ENCODE assay signal across 8 mouse cellular contexts in the genomic region with DNA sequence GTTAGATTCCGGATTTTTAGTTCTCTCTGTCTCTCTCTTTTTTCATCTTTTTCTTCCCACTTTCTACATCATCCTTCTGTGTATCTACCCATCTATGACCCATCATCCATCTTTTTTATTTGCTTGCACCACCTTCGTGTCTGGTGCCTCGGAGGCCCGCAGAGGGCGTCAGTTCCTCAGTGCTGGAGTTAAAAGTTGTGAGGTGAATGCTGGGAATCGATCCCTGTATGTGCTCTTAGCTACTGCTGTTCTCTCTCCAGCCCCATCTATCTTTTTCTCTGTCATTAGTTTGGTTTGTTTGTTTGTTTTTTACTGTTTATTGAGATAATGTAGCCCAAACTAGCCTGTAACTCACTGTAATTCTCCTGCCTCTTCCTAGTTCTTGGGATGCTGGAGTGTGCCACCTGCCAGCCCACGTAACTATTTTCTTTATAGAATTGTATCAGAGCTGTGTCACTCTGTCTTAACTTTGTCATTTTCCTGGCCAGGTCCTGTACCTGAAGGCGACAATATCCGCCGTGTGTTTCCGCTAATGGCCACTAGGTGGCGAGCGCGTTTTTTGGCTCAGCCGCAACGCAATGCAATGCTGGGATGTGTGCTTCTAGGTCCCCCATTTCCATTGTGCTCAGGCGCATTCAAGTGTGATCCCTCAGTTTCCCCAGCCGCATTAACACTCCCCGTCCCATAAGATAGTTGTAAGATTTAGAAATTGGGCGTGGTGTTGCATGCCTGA. TPM values are rescaled to one million over a fixed set of nuclear protein-coding genes. Genes with fewer than 3 reads are reported as not detected.
A peak's percentile ranks its signal among the peaks of the same experiment; 100 is the strongest.
DNase-seq lines count a peak whose midpoint lies in the region; ATAC-seq lines count a peak whose summit lies in the region.

No protein-coding gene starts in this region.

- DNase-seq in CD4-positive, CD25-positive, alpha-beta regulatory T cell, adult 2 months (ENCODE audit: low read depth, low spot score), result peak; percentile 92
- peak; percentile 54 for DNase-seq in brain, embryonic 18.5 days (ENCODE audit: low read depth, low spot score)
- DNase-seq in kidney, postnatal 14 days, result peak; percentile 90
- peak; percentile 92 for DNase-seq in naive thymus-derived CD4-positive, alpha-beta T cell, adult 2 months (ENCODE audit: low read depth)

- peak overlapping the region; percentile 84 for H3K27ac ChIP-seq in heart, embryonic 15.5 days
- peak overlapping the region; percentile 88 for H3K27ac ChIP-seq in liver, embryonic 12.5 days
- peak overlapping the region; percentile 92 for H3K27ac ChIP-seq in stomach, embryonic 16.5 days (ENCODE audit: low read length)

- peak overlapping the region; percentile 83 for H3K4me2 ChIP-seq in heart, embryonic 15.5 days
- H3K4me2 ChIP-seq in liver, embryonic 12.5 days, result peak overlapping the region; percentile 76
- peak overlapping the region; percentile 91 for H3K4me2 ChIP-seq in stomach, embryonic 16.5 days (ENCODE audit: low read depth, low read length)

- WGBS in heart, embryonic 15.5 days, result under 1% methylated on average over 20 of the region's 20 CpGs
- WGBS in liver, embryonic 12.5 days (ENCODE audit: insufficient replicate concordance), result under 1% methylated on average over 20 of the region's 20 CpGs
- under 1% methylated on average over 20 of the region's 20 CpGs for WGBS in stomach, embryonic 16.5 days

- H3K27me3 ChIP-seq in heart, embryonic 15.5 days, result peaks cover 12% of the 10 kb centered on the region
- H3K27me3 ChIP-seq in liver, embryonic 12.5 days (replicated peaks), result peaks cover 22% of the 10 kb centered on the region
- H3K27me3 ChIP-seq in stomach, embryonic 16.5 days (ENCODE audit: control insufficient read depth, insufficient read depth, low read length), result peaks cover 7% of the 10 kb centered on the region

- H3K9me3 ChIP-seq in heart, embryonic 15.5 days (replicated peaks), result no peaks in the 10 kb centered on the region
- H3K9me3 ChIP-seq in liver, embryonic 12.5 days (replicated peaks), result no peaks in the 10 kb centered on the region
- no peaks in the 10 kb centered on the region for H3K9me3 ChIP-seq in stomach, embryonic 16.5 days (replicated peaks; ENCODE audit: control insufficient read depth, low read length)

- H3K9ac ChIP-seq in heart, embryonic 15.5 days, result peak overlapping the region; percentile 76
- peak overlapping the region; percentile 79 for H3K9ac ChIP-seq in liver, embryonic 12.5 days
- peak overlapping the region; percentile 88 for H3K9ac ChIP-seq in stomach, embryonic 16.5 days (ENCODE audit: low read length)

- peak; percentile 65 for ATAC-seq in erythroid progenitor cell, adult 5-6 weeks (replicated peaks; ENCODE audit: low FRiP score, poor library complexity, severe bottlenecking)
- ATAC-seq in heart, embryonic 15.5 days (replicated peaks; ENCODE audit: insufficient number of reproducible peaks, insufficient read depth, low FRiP score, low read depth), result peak; percentile 26; the same call in 1 of the 2 replicates
- peak; percentile 42 for ATAC-seq in liver, embryonic 12.5 days
- peak; percentile 34; the same call in 1 of the 2 replicates for ATAC-seq in stomach, embryonic 16.5 days (ENCODE audit: insufficient read depth, low FRiP score)

- peaks cover 26% of the 10 kb centered on the region for H3K36me3 ChIP-seq in heart, embryonic 15.5 days
- H3K36me3 ChIP-seq in liver, embryonic 12.5 days, result peaks cover 35% of the 10 kb centered on the region
- H3K36me3 ChIP-seq in stomach, embryonic 16.5 days (ENCODE audit: control insufficient read depth, insufficient read depth, low read length), result peaks cover 17% of the 10 kb centered on the region; the same call in 1 of the 2 replicates

- H3K4me3 ChIP-seq in heart, embryonic 15.5 days, result peak overlapping the region; percentile 93
- H3K4me3 ChIP-seq in liver, embryonic 12.5 days, result peak overlapping the region; percentile 82
- peak overlapping the region; percentile 71 for H3K4me3 ChIP-seq in stomach, embryonic 16.5 days (replicated peaks; ENCODE audit: low read length)

- H3K4me1 ChIP-seq in heart, embryonic 15.5 days (replicated peaks), result peaks cover 19% of the 10 kb centered on the region
- H3K4me1 ChIP-seq in liver, embryonic 12.5 days, result peaks cover 34% of the 10 kb centered on the region
- peaks cover 11% of the 10 kb centered on the region for H3K4me1 ChIP-seq in stomach, embryonic 16.5 days (ENCODE audit: control insufficient read depth, insufficient read depth, low read length)

RNA-seq across cellular contexts. Expression of gene Rpl18a, which starts 0.6 kb away (rescaled TPM):
- total RNA-seq in erythroid progenitor cell, adult 5-6 weeks (2015; ENCODE audit: low replicate concordance), result 2,088 and 2,332 TPM in 2 replicates
- total RNA-seq in erythroid progenitor cell, adult 5-6 weeks (2017; ENCODE audit: low replicate concordance), result 517 and 689 TPM in 2 replicates
- 2,542 and 2,612 TPM in 2 replicates for polyA plus RNA-seq in heart, embryonic 15.5 days (2015; fragmentation: Nextera tagmentation; extraction: Ambion mirVana)
- polyA plus RNA-seq in liver, embryonic 12.5 days (2016; fragmentation: Nextera tagmentation; extraction: Ambion mirVana), result 3,066 and 3,170 TPM in 2 replicates
- polyA plus RNA-seq in stomach, embryonic 16.5 days (2015; fragmentation: Nextera tagmentation; extraction: Ambion mirVana), result 3,565 and 3,656 TPM in 2 replicates

RNA-seq across cellular contexts. Expression of gene Slc5a5, which starts 5.3 kb away (rescaled TPM):
- not detected in 2 replicates for total RNA-seq in erythroid progenitor cell, adult 5-6 weeks (2015; ENCODE audit: low replicate concordance)
- 0.13 TPM in 1 of 2 replicates, not detected in the other for total RNA-seq in erythroid progenitor cell, adult 5-6 weeks (2017; ENCODE audit: low replicate concordance)
- polyA plus RNA-seq in heart, embryonic 15.5 days (2015; fragmentation: Nextera tagmentation; extraction: Ambion mirVana), result 0.09 and 0.36 TPM in 2 replicates
- polyA plus RNA-seq in liver, embryonic 12.5 days (2016; fragmentation: Nextera tagmentation; extraction: Ambion mirVana), result 0.08 and 0.11 TPM in 2 replicates
- 8.2 and 13.8 TPM in 2 replicates for polyA plus RNA-seq in stomach, embryonic 16.5 days (2015; fragmentation: Nextera tagmentation; extraction: Ambion mirVana)

RNA-seq across cellular contexts. Expression of gene Map1s, which starts 7.9 kb away (rescaled TPM):
- 4.2 and 6.1 TPM in 2 replicates for total RNA-seq in erythroid progenitor cell, adult 5-6 weeks (2015; ENCODE audit: low replicate concordance)
- total RNA-seq in erythroid progenitor cell, adult 5-6 weeks (2017; ENCODE audit: low replicate concordance), result 1.8 and 3.7 TPM in 2 replicates
- polyA plus RNA-seq in heart, embryonic 15.5 days (2015; fragmentation: Nextera tagmentation; extraction: Ambion mirVana), result 30.3 and 41.6 TPM in 2 replicates
- 28.4 and 30.9 TPM in 2 replicates for polyA plus RNA-seq in liver, embryonic 12.5 days (2016; fragmentation: Nextera tagmentation; extraction: Ambion mirVana)
- 39.8 and 41.4 TPM in 2 replicates for polyA plus RNA-seq in stomach, embryonic 16.5 days (2015; fragmentation: Nextera tagmentation; extraction: Ambion mirVana)

RNA-seq across cellular contexts. Expression of gene Ccdc124, which starts 24.1 kb away (rescaled TPM):
- 18.0 and 20.9 TPM in 2 replicates for total RNA-seq in erythroid progenitor cell, adult 5-6 weeks (2015; ENCODE audit: low replicate concordance)
- total RNA-seq in erythroid progenitor cell, adult 5-6 weeks (2017; ENCODE audit: low replicate concordance), result 23.8 and 26.6 TPM in 2 replicates
- 79.7 and 84.1 TPM in 2 replicates for polyA plus RNA-seq in heart, embryonic 15.5 days (2015; fragmentation: Nextera tagmentation; extraction: Ambion mirVana)
- 78.8 and 81.1 TPM in 2 replicates for polyA plus RNA-seq in liver, embryonic 12.5 days (2016; fragmentation: Nextera tagmentation; extraction: Ambion mirVana)
- polyA plus RNA-seq in stomach, embryonic 16.5 days (2015; fragmentation: Nextera tagmentation; extraction: Ambion mirVana), result 85.6 and 89.6 TPM in 2 replicates

RNA-seq across cellular contexts. Expression of gene Kcnn1, which starts 34.8 kb away (rescaled TPM):
- not detected in 2 replicates for total RNA-seq in erythroid progenitor cell, adult 5-6 weeks (2015; ENCODE audit: low replicate concordance)
- total RNA-seq in erythroid progenitor cell, adult 5-6 weeks (2017; ENCODE audit: low replicate concordance), result 0.26 TPM in 1 of 2 replicates, not detected in the other
- polyA plus RNA-seq in heart, embryonic 15.5 days (2015; fragmentation: Nextera tagmentation; extraction: Ambion mirVana), result 2.8 and 3.8 TPM in 2 replicates
- polyA plus RNA-seq in liver, embryonic 12.5 days (2016; fragmentation: Nextera tagmentation; extraction: Ambion mirVana), result 0.55 and 0.72 TPM in 2 replicates
- polyA plus RNA-seq in stomach, embryonic 16.5 days (2015; fragmentation: Nextera tagmentation; extraction: Ambion mirVana), result 1.4 TPM in 2 replicates

Comparison
In these comparisons a context has a peak if more than half of its experiments do, and no peak if none do; other contexts are left out.
1. Peak in every context shown above with its lines: DNase-seq, ATAC-seq, H3K4me3 ChIP-seq and H3K27ac ChIP-seq.